Mouse (Mus musculus): Measurements from ENCODE around the gene Eci1. TPM values are rescaled to one million over a fixed set of nuclear protein-coding genes. Genes with fewer than 3 reads are reported as not detected.

Gene Eci1
- polyA plus RNA-seq (2011; ENCODE audit: insufficient read depth, insufficient read length, low read depth, missing spikeins) = 46.4 and 46.7 TPM in 2 replicates

DNA sequence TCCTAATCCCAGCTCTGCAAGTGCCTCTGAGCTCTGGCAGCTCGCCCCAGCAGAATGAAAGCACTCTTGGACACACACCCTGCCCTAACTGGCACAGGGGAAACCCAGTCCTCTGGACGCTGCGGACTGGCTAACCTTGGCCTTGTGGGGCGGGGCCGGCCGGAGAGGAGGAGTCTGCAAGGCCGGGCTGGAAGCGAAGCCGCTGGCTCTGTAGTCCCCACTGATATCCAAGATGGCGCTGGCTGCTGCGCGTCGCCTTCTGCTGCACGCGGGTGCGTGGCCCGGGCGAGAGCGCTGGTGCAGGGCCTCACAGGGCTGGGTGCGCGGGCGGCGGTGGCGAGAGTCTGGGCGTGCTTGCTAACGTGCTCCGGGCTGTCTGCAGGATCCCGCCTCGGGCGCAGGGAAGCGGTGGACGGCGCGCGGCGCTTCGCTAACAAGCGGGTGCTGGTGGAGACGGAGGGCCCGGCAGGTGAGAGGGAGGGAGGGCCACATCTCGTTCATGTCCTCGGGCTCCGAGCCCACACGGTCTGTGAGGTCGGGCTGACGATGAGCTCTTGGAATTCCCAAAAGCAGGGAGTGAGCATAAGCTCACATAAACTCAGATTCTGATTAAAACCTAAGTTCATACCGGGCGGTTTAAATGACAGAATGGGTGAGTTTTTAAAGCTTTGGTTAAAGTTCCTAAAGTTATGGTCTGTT lies at the start of gene Eci1:
TSS of gene Eci1 (plus strand) at position 171 of the 699 bp plus-strand sequence.
- H3K4me1 ChIP-seq (ENCODE audit: control insufficient read depth, insufficient read depth, low read length) = no peaks in the 10 kb centered on the region
- peak within 1 kb of the TSS; percentile 90 for H3K9ac ChIP-seq (ENCODE audit: low read depth, poor library complexity, severe bottlenecking)
- H3K4me3 ChIP-seq (ENCODE audit: low read depth, low read length) = peak within 1 kb of the TSS; percentile 91
- no peak for TF ChIP-seq EP300 (IDR thresholded peaks at IDR 0.05; ENCODE audit: insufficient read depth, low read depth, low read length)
- peak; percentile 75 for TF ChIP-seq POLR2A (IDR thresholded peaks at IDR 0.05; ENCODE audit: insufficient read depth, low read length)
- no peaks in the 10 kb centered on the region for H3K9me3 ChIP-seq (replicated peaks; ENCODE audit: control insufficient read depth, insufficient read depth, low read length, poor library complexity, severe bottlenecking)
- peaks cover 31% of the 10 kb centered on the region for H3K36me3 ChIP-seq (ENCODE audit: control insufficient read depth, insufficient read depth, low read length, poor library complexity, severe bottlenecking)
- H3K27ac ChIP-seq (ENCODE audit: insufficient read depth, low read length) = peak within 1 kb of the TSS; percentile 66; the same call in 1 of the 2 replicates
- H3K27me3 ChIP-seq (ENCODE audit: control insufficient read depth, insufficient read depth, low read length, poor library complexity, severe bottlenecking) = no peaks in the 10 kb centered on the region

DNA sequence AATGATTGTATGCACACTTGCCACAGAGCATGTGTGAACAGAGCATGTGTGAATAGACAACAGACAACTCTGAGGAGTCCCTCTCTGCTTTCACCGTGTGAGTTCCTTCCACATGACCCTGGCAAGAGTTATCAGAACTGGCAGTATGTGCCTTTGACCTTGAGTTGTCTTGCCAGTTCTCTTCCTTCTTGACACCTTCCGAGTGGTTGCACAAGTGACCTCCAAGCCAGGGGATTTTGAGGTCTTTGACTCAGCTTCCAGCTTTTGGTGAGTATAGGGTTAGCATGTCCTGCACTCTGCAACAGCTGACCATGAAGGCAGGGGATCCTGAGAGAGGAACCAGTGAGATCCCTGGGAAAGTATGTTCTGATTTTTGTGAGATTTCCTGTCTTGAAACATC lies 47.9 kb upstream of the Eci1 start:
- Histone ChIP-seq H3K27ac (ENCODE audit: insufficient read depth, low read length) (no peak overlapping the region), H3K27me3 (ENCODE audit: control insufficient read depth, insufficient read depth, low read length, poor library complexity, severe bottlenecking) (no peaks in the 10 kb centered on the region), H3K9ac (ENCODE audit: low read depth, poor library complexity, severe bottlenecking) (no peak overlapping the region), H3K36me3 (ENCODE audit: control insufficient read depth, insufficient read depth, low read length, poor library complexity, severe bottlenecking) (no peaks in the 10 kb centered on the region), H3K4me3 (ENCODE audit: low read depth, low read length) (no peak overlapping the region), H3K4me1 (ENCODE audit: control insufficient read depth, insufficient read depth, low read length) (no peaks in the 10 kb centered on the region), H3K9me3 (replicated peaks; ENCODE audit: control insufficient read depth, insufficient read depth, low read length, poor library complexity, severe bottlenecking) (no peaks in the 10 kb centered on the region)
- TF ChIP-seq EP300 (IDR thresholded peaks at IDR 0.05; ENCODE audit: insufficient read depth, low read depth, low read length) (no peak), POLR2A (IDR thresholded peaks at IDR 0.05; ENCODE audit: insufficient read depth, low read length) (no peak), CTCF (IDR thresholded peaks at IDR 0.05; ENCODE audit: low read depth, low read length) (no peak)

DNA sequence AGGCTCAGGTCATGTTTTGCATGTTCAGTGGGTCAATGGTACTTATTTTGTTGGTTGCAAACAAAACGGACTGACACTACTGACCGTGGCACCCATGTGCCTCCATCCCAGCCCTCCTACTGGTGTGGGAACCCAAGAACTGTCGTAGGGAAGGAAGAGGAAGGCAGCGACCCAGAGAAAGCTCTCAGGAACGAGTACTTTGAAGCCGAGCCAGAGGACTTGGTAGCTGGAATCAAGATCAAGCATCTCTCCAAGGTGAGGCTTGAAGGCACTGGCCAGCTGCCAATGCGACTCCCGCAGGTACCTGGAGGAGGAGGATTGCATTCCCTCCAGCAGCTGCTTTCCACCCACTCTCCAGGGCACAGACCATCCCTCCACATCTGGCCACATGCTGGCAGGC lies 42.7 kb upstream of the Eci1 start:
- Histone ChIP-seq H3K27me3 (ENCODE audit: control insufficient read depth, insufficient read depth, low read length, poor library complexity, severe bottlenecking) (no peaks in the 10 kb centered on the region), H3K4me3 (ENCODE audit: low read depth, low read length) (no peak overlapping the region), H3K4me1 (ENCODE audit: control insufficient read depth, insufficient read depth, low read length) (no peaks in the 10 kb centered on the region), H3K9me3 (replicated peaks; ENCODE audit: control insufficient read depth, insufficient read depth, low read length, poor library complexity, severe bottlenecking) (no peaks in the 10 kb centered on the region), H3K9ac (ENCODE audit: low read depth, poor library complexity, severe bottlenecking) (no peak overlapping the region), H3K27ac (ENCODE audit: insufficient read depth, low read length) (no peak overlapping the region), H3K36me3 (ENCODE audit: control insufficient read depth, insufficient read depth, low read length, poor library complexity, severe bottlenecking) (no peaks in the 10 kb centered on the region)
- TF ChIP-seq CTCF (IDR thresholded peaks at IDR 0.05; ENCODE audit: low read depth, low read length) (no peak), EP300 (IDR thresholded peaks at IDR 0.05; ENCODE audit: insufficient read depth, low read depth, low read length) (no peak), POLR2A (IDR thresholded peaks at IDR 0.05; ENCODE audit: insufficient read depth, low read length) (no peak)

DNA sequence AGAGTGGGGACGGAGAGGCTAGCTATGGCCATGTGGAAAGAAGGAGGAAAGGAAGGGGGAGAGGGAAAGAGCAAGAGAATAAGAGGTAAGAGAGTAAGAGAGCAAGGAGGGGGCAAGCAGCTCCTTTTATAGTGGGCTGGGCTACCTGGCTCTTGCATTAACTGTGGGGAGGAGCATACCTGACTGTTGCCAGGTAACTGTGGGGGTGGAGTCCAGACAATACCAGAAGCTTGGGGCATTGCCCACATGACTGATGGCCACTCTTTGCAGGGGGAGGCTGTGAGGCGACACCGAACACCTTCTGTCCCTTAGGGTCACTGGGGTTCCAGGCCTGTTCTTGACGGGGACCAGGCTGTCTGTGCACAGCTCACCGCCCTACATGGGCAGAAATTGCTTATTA lies 37.7 kb upstream of the Eci1 start:
- no peak for TF ChIP-seq POLR2A (IDR thresholded peaks at IDR 0.05; ENCODE audit: insufficient read depth, low read length)
- TF ChIP-seq EP300 (IDR thresholded peaks at IDR 0.05; ENCODE audit: insufficient read depth, low read depth, low read length) = no peak
- TF ChIP-seq CTCF (IDR thresholded peaks at IDR 0.05; ENCODE audit: low read depth, low read length) = no peak
- no peaks in the 10 kb centered on the region for H3K36me3 ChIP-seq (ENCODE audit: control insufficient read depth, insufficient read depth, low read length, poor library complexity, severe bottlenecking)
- no peak overlapping the region for H3K27ac ChIP-seq (ENCODE audit: insufficient read depth, low read length)
- H3K27me3 ChIP-seq (ENCODE audit: control insufficient read depth, insufficient read depth, low read length, poor library complexity, severe bottlenecking) = no peaks in the 10 kb centered on the region
- no peaks in the 10 kb centered on the region for H3K4me1 ChIP-seq (ENCODE audit: control insufficient read depth, insufficient read depth, low read length)
- no peaks in the 10 kb centered on the region for H3K9me3 ChIP-seq (replicated peaks; ENCODE audit: control insufficient read depth, insufficient read depth, low read length, poor library complexity, severe bottlenecking)
- no peak overlapping the region for H3K4me3 ChIP-seq (ENCODE audit: low read depth, low read length)
- H3K9ac ChIP-seq (ENCODE audit: low read depth, poor library complexity, severe bottlenecking) = no peak overlapping the region

- Histone ChIP-seq H3K9me3 (replicated peaks; ENCODE audit: control insufficient read depth, insufficient read depth, low read length, poor library complexity, severe bottlenecking) (no peaks in the 10 kb centered on the region), H3K27ac (ENCODE audit: insufficient read depth, low read length) (no peak overlapping the region), H3K27me3 (ENCODE audit: control insufficient read depth, insufficient read depth, low read length, poor library complexity, severe bottlenecking) (no peaks in the 10 kb centered on the region), H3K4me3 (ENCODE audit: low read depth, low read length) (no peak overlapping the region), H3K9ac (ENCODE audit: low read depth, poor library complexity, severe bottlenecking) (no peak overlapping the region), H3K36me3 (ENCODE audit: control insufficient read depth, insufficient read depth, low read length, poor library complexity, severe bottlenecking) (no peaks in the 10 kb centered on the region), H3K4me1 (ENCODE audit: control insufficient read depth, insufficient read depth, low read length) (no peaks in the 10 kb centered on the region)
- TF ChIP-seq CTCF (IDR thresholded peaks at IDR 0.05; ENCODE audit: low read depth, low read length) = peak; percentile 81
- TF ChIP-seq POLR2A (IDR thresholded peaks at IDR 0.05; ENCODE audit: insufficient read depth, low read length) = no peak
- TF ChIP-seq EP300 (IDR thresholded peaks at IDR 0.05; ENCODE audit: insufficient read depth, low read depth, low read length) = no peak
Measured at GRCm38 (mm10) chr17:24389865-24390264, 36.6 kb upstream of the Eci1 start.

GRCm38 (mm10) chr17:24391149-24391548 lies 35.3 kb upstream of the Eci1 start:
- Histone ChIP-seq H3K27me3 (ENCODE audit: control insufficient read depth, insufficient read depth, low read length, poor library complexity, severe bottlenecking) (no peaks in the 10 kb centered on the region), H3K27ac (ENCODE audit: insufficient read depth, low read length) (no peak overlapping the region)

More at GRCm38 (mm10) chr17:24391149-24391548, 35.3 kb upstream of the Eci1 start:
- Histone ChIP-seq H3K4me3 (ENCODE audit: low read depth, low read length) (no peak overlapping the region), H3K9ac (ENCODE audit: low read depth, poor library complexity, severe bottlenecking) (no peak overlapping the region), H3K9me3 (replicated peaks; ENCODE audit: control insufficient read depth, insufficient read depth, low read length, poor library complexity, severe bottlenecking) (no peaks in the 10 kb centered on the region), H3K36me3 (ENCODE audit: control insufficient read depth, insufficient read depth, low read length, poor library complexity, severe bottlenecking) (no peaks in the 10 kb centered on the region), H3K4me1 (ENCODE audit: control insufficient read depth, insufficient read depth, low read length) (no peaks in the 10 kb centered on the region)
- no peak for TF ChIP-seq POLR2A (IDR thresholded peaks at IDR 0.05; ENCODE audit: insufficient read depth, low read length)
- TF ChIP-seq EP300 (IDR thresholded peaks at IDR 0.05; ENCODE audit: insufficient read depth, low read depth, low read length) = no peak
- peak; percentile 90 for TF ChIP-seq CTCF (IDR thresholded peaks at IDR 0.05; ENCODE audit: low read depth, low read length)
